Mouse (Mus musculus) ovary, adult 18-20 months (tissue): ENCODE results near the gene Gkap1.

Experiments used
- DNase-seq: peaks from one replicate; pipeline ENCODE4 v3.0.0; 2022; ENCODE audit warnings: low spot score, mixed read lengths

The Gkap1 gene

GRCm38 (mm10) chr13:58201343-58201742 lies 74.2 kb downstream of the Gkap1 start:
- DNase-seq: no peak

GRCm38 (mm10) chr13:58197981-58198640 lies 77.4 kb downstream of the Gkap1 start:
- no peak for DNase-seq

- no peak for DNase-seq
These were observed 78.3 kb downstream of the Gkap1 start for GRCm38 (mm10) chr13:58197211-58197610.

GRCm38 (mm10) chr13:58194908-58195307 lies 80.6 kb downstream of the Gkap1 start:
- DNase-seq: no peak

GRCm38 (mm10) chr13:58193221-58193620 lies 82.3 kb downstream of the Gkap1 start:
- DNase-seq: no peak

- no peak for DNase-seq
These were observed 83.4 kb downstream of the Gkap1 start for GRCm38 (mm10) chr13:58192146-58192545.

- DNase-seq: no peak
These were observed 84.0 kb downstream of the Gkap1 start for GRCm38 (mm10) chr13:58191516-58191915.

- no peak for DNase-seq
These were observed 86.0 kb downstream of the Gkap1 start for GRCm38 (mm10) chr13:58189473-58189872.

- no peak for DNase-seq
These were observed 87.1 kb downstream of the Gkap1 start for GRCm38 (mm10) chr13:58188412-58188811.

GRCm38 (mm10) chr13:58187751-58188150 lies 87.7 kb downstream of the Gkap1 start:
- DNase-seq: no peak

- no peak for DNase-seq
These were observed 89.2 kb downstream of the Gkap1 start for GRCm38 (mm10) chr13:58186281-58186680.

GRCm38 (mm10) chr13:58184111-58184510 lies 91.4 kb downstream of the Gkap1 start:
- DNase-seq: no peak
